Mouse (Mus musculus): ENCODE data around the gene Ubl5.

GRCm38 (mm10) chr9:20689913-20690312, 47.2 kb downstream of the Ubl5 start:
- TF ChIP-seq POLR2A (IDR thresholded peaks at IDR 0.05; ENCODE audit: insufficient read depth, low read depth, low read length): no peak
- no peak for TF ChIP-seq CTCF (IDR thresholded peaks at IDR 0.05)
